In the genomic region with DNA sequence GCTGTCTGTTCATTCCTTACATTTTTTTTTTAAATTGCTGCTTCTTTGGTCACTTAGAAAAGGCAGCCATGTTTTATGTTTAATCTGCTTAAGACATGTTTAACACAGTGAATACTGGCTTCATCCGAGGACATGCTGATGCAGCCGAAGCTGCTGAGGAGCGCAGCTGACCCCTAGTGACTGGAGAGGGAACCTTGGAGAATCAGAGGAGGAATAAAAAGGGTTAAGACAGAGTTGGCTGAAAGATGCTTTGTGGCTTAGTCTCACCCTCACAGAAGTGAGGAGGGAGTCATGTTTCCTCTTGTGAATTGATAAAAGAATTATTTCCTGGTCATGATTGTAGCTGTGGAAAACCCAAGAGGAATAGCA, we compare ENCODE assay signal across 10 mouse cellular contexts. TPM values are rescaled to one million over a fixed set of nuclear protein-coding genes. Genes with fewer than 3 reads are reported as not detected.
DNase-seq lines count a peak whose midpoint lies in the region; ATAC-seq and TF ChIP-seq lines count a peak whose summit lies in the region.
"Had no signal": no experiment of that assay in that cellular context is flagged by ENCODE, and none has a peak within 500 bp of the region (broad histone marks: within the 10 kb centered on the region; RNA-seq: fewer than 3 reads in every experiment).

No protein-coding gene starts in this region.

- in situ Hi-C loops in CH12.LX (cut with MboI; ENCODE audit: low pct_ligation_motif_present, low pct_unique_long_range_greater_than_20kb, low sequenced_read_pairs): loop anchor here (5.0 to 10.0 kb wide), 2 partner anchors 92 to 194 kb away; no protein-coding TSS in a partner anchor

- TF ChIP-seq CTCF in CH12.LX (conservative IDR thresholded peaks at IDR 0.05 in 1 of 2, IDR thresholded peaks at IDR 0.05 in 1 of 2; ENCODE audit: low read depth in 2 of 2, low read length in 2 of 2): peak; percentile 76 to 97; a peak in 3 of 4 replicates
- peak; percentile 81 for TF ChIP-seq CTCF in lung, postnatal 0 days (IDR thresholded peaks at IDR 0.05)

- ATAC-seq in hindbrain, embryonic 11.5 days (ENCODE audit: low FRiP score): peak; percentile 74
- ATAC-seq in lung, postnatal 0 days: peak; percentile 38; the same call in 1 of the 2 replicates

- peak; percentile 99 for TF ChIP-seq RAD21 in CH12.LX (IDR thresholded peaks at IDR 0.05; ENCODE audit: low read depth, low read length)

- no peak overlapping the region for H3K4me3 ChIP-seq in CH12.LX (replicated peaks in 1 of 3; ENCODE audit: low read depth in 2 of 3, low read length in 2 of 3, poor library complexity in 1 of 3)
- H3K4me3 ChIP-seq in hindbrain, embryonic 11.5 days (ENCODE audit: low read depth, low read length): no peak overlapping the region
- no peak overlapping the region for H3K4me3 ChIP-seq in lung, postnatal 0 days (ENCODE audit: low read depth, low read length)
- H3K4me3 ChIP-seq: embryonic facial prominence, embryonic 13.5 days; megakaryocyte, embryonic 14.5 days had no signal

- H3K36me3 ChIP-seq in CH12.LX (replicated peaks in 1 of 2; ENCODE audit: control insufficient read depth in 1 of 2, insufficient read depth in 1 of 2, low read length in 1 of 2): no peaks in the 10 kb centered on the region
- no peaks in the 10 kb centered on the region for H3K36me3 ChIP-seq in hindbrain, embryonic 11.5 days (ENCODE audit: control insufficient read depth, insufficient read depth, low read length)
- no peaks in the 10 kb centered on the region for H3K36me3 ChIP-seq in lung, postnatal 0 days (ENCODE audit: insufficient read depth, low read length)
- no peaks in the 10 kb centered on the region for H3K36me3 ChIP-seq in splenic B cell, adult 2 months (ENCODE audit: control insufficient read depth, insufficient read depth, low read length, poor library complexity, severe bottlenecking)
- H3K36me3 ChIP-seq: embryonic facial prominence, embryonic 13.5 days had no signal

- H3K9ac ChIP-seq in CH12.LX (ENCODE audit: insufficient read depth, low read depth): no peak overlapping the region
- no peak overlapping the region for H3K9ac ChIP-seq in hindbrain, embryonic 11.5 days (ENCODE audit: low read depth, low read length)
- no peak overlapping the region for H3K9ac ChIP-seq in lung, postnatal 0 days (replicated peaks; ENCODE audit: low read depth)

- DNase-seq in left cerebral cortex, postnatal 10 days (ENCODE audit: extremely low spot score in 1 of 2, low spot score in 2 of 2): peak; percentile 40 to 64
- no peak for DNase-seq in left cerebral cortex, adult 8-10 months (ENCODE audit: low spot score in 2 of 2)
- DNase-seq in CH12.LX (ENCODE audit: extremely low read depth): peak; percentile 80
- DNase-seq in cerebellum, adult 8-10 months: peak; percentile 23
- peak; percentile 55 for DNase-seq in hindbrain, embryonic 11.5 days (ENCODE audit: low spot score)
- peak; percentile 53 for DNase-seq in lung, postnatal 0 days (ENCODE audit: low spot score)
- DNase-seq in splenic B cell, adult 2 months (ENCODE audit: low read depth, low spot score): peak; percentile 48
- no peak for DNase-seq in gastrocnemius, postnatal 10 days

- no peak overlapping the region for H3K4me2 ChIP-seq in CH12.LX (ENCODE audit: insufficient read depth, low read depth, poor library complexity, severe bottlenecking)
- H3K4me2 ChIP-seq in hindbrain, embryonic 11.5 days (replicated peaks; ENCODE audit: low read depth, low read length): no peak overlapping the region
- H3K4me2 ChIP-seq in lung, postnatal 0 days (replicated peaks; ENCODE audit: low read depth, low read length): no peak overlapping the region
- H3K4me2 ChIP-seq: embryonic facial prominence, embryonic 13.5 days had no signal

- TF ChIP-seq EP300 in CH12.LX (IDR thresholded peaks at IDR 0.05; ENCODE audit: low read length): no peak
- no peak for TF ChIP-seq EP300 in lung, postnatal 0 days (IDR thresholded peaks at IDR 0.05)

- no peaks in the 10 kb centered on the region for H3K79me2 ChIP-seq in CH12.LX (replicated peaks; ENCODE audit: control insufficient read depth, extremely low read depth, insufficient read depth, poor library complexity, severe bottlenecking)

- dilution Hi-C loops in CH12.LX (cut with MboI; ENCODE audit: extremely low pct_ligation_motif_present, extremely low pct_unique_long_range_greater_than_20kb, low sequenced_read_pairs): no loop called here

- H3K4me1 ChIP-seq in CH12.LX (ENCODE audit: control insufficient read depth in 1 of 2, insufficient read depth in 2 of 2): peaks cover 12 to 48% of the 10 kb centered on the region in 2 experiments
- no peaks in the 10 kb centered on the region for H3K4me1 ChIP-seq in hindbrain, embryonic 11.5 days (replicated peaks; ENCODE audit: control insufficient read depth, insufficient read depth, low read length)
- no peaks in the 10 kb centered on the region; the same call in 1 of the 2 replicates for H3K4me1 ChIP-seq in lung, postnatal 0 days (ENCODE audit: insufficient read depth, low read depth, low read length)

- TF ChIP-seq POLR2A in CH12.LX (IDR thresholded peaks at IDR 0.05; ENCODE audit: low read depth, low read length): no peak

- WGBS in hindbrain, embryonic 11.5 days: 33% methylated on average over 3 of the region's 3 CpGs
- 17% methylated on average over 3 of the region's 3 CpGs for WGBS in lung, postnatal 0 days

- H3K9me3 ChIP-seq in CH12.LX (replicated peaks; ENCODE audit: low read length): no peaks in the 10 kb centered on the region
- H3K9me3 ChIP-seq in hindbrain, embryonic 11.5 days (ENCODE audit: control insufficient read depth, low read length): no peaks in the 10 kb centered on the region
- H3K9me3 ChIP-seq in lung, postnatal 0 days (ENCODE audit: low read length): no peaks in the 10 kb centered on the region
- H3K9me3 ChIP-seq: embryonic facial prominence, embryonic 13.5 days; megakaryocyte, embryonic 14.5 days had no signal

- H3K27me3 ChIP-seq in CH12.LX (replicated peaks): no peaks in the 10 kb centered on the region
- no peaks in the 10 kb centered on the region for H3K27me3 ChIP-seq in hindbrain, embryonic 11.5 days (ENCODE audit: control insufficient read depth, insufficient read depth, low read length)
- no peaks in the 10 kb centered on the region for H3K27me3 ChIP-seq in lung, postnatal 0 days (replicated peaks; ENCODE audit: insufficient read depth, low read length)
- no peaks in the 10 kb centered on the region for H3K27me3 ChIP-seq in splenic B cell, adult 2 months (ENCODE audit: control insufficient read depth, insufficient read depth, low read length, poor library complexity, severe bottlenecking)
- H3K27me3 ChIP-seq: embryonic facial prominence, embryonic 13.5 days; megakaryocyte, embryonic 14.5 days had no signal

- no peak overlapping the region for H3K27ac ChIP-seq in CH12.LX (ENCODE audit: insufficient read depth, low read depth)
- no peak overlapping the region for H3K27ac ChIP-seq in hindbrain, embryonic 11.5 days (ENCODE audit: low read depth, low read length)
- H3K27ac ChIP-seq in lung, postnatal 0 days (ENCODE audit: low read length): no peak overlapping the region
- H3K27ac ChIP-seq: embryonic facial prominence, embryonic 13.5 days had no signal

- intact Hi-C loops in left cerebral cortex, postnatal 10 days (cut with DNase I): no loop called here

TF ChIP-seq in CH12.LX, 34 proteins besides CTCF, POLR2A, EP300 and RAD21:
- TF ChIP-seq USF2 (conservative IDR thresholded peaks at IDR 0.05; ENCODE audit: low read depth, low read length) (no peak), SMC3 (IDR thresholded peaks at IDR 0.05; ENCODE audit: low read depth, low read length) (peak; percentile 98), MAFK (IDR thresholded peaks at IDR 0.05; ENCODE audit: insufficient replicate concordance, low read length) (peak; percentile 73; the same call in 1 of the 2 replicates), UBTF (IDR thresholded peaks at IDR 0.05; ENCODE audit: low read depth, low read length) (no peak), ZC3H11A (IDR thresholded peaks at IDR 0.05; ENCODE audit: low read depth, low read length) (peak; percentile 90), CHD2 (IDR thresholded peaks at IDR 0.05; ENCODE audit: low read length) (no peak), MYC (IDR thresholded peaks at IDR 0.05; ENCODE audit: low read depth, low read length) (peak; percentile 42; the same call in 1 of the 2 replicates), BHLHE40 (IDR thresholded peaks at IDR 0.05; ENCODE audit: low read depth, low read length) (no peak), MEF2A (IDR thresholded peaks at IDR 0.05; ENCODE audit: borderline replicate concordance, low read depth, low read length) (no peak), USF1 (IDR thresholded peaks at IDR 0.05; ENCODE audit: low read depth, low read length) (no peak), RCOR1 (conservative IDR thresholded peaks at IDR 0.05; ENCODE audit: low read depth, low read length) (no peak), ZNF384 (IDR thresholded peaks at IDR 0.05; ENCODE audit: low read depth, low read length) (no peak), JUND (conservative IDR thresholded peaks at IDR 0.05; ENCODE audit: low read depth, low read length) (no peak)

RNA-seq across cellular contexts. Expression of a gene that starts 28.5 kb away (rescaled TPM):
- total RNA-seq in left cerebral cortex, postnatal 10 days (2021): 10 to 100 TPM; 25.9 to 28.9 TPM
- 10 to 100 TPM; 33.9 to 43.8 (median 36.9) TPM for total RNA-seq in left cerebral cortex, adult 8-10 months (2022)
- total RNA-seq in CH12.LX (2012; rRNA removed) (0.04 and 0.08 TPM in 2 replicates), CH12.LX (2014; rRNA removed) (0.27 TPM in 2 replicates)
- 0.11 and 0.26 TPM in 2 replicates for polyA plus RNA-seq in CH12.LX (2012; ENCODE audit: insufficient read length, low read depth)
- polyA plus RNA-seq in hindbrain, embryonic 11.5 days (2014; fragmentation: Nextera tagmentation; extraction: Ambion mirVana): 7.3 and 8.9 TPM in 2 replicates
- polyA plus RNA-seq in lung, postnatal 0 days (2015; fragmentation: Nextera tagmentation; extraction: Ambion mirVana): 17.3 and 18.6 TPM in 2 replicates
- 1 to 10 TPM; 1.5 to 1.9 TPM for total RNA-seq in gastrocnemius, postnatal 10 days (2021)

Comparison
In these comparisons a context has a peak if more than half of its experiments do, and no peak if none do; other contexts are left out.
1. DNase-seq: peak in left cerebral cortex, postnatal 10 days (2 of 2), CH12.LX (single experiment), cerebellum, adult 8-10 months (single experiment), hindbrain, embryonic 11.5 days (single experiment), lung, postnatal 0 days (single experiment) and splenic B cell, adult 2 months (single experiment); none in left cerebral cortex, adult 8-10 months (0 of 2) and gastrocnemius, postnatal 10 days (single experiment).
2. RNA of a gene that starts 28.5 kb away (total RNA-seq): 33.9 to 43.8 TPM in left cerebral cortex, adult 8-10 months and 25.9 to 28.9 TPM in left cerebral cortex, postnatal 10 days; 1.5 to 1.9 TPM in gastrocnemius, postnatal 10 days and 0.04 to 0.27 TPM in CH12.LX; every median in the first group is over 4 times any median in the second.